Mouse (Mus musculus): Measurements from ENCODE around the gene Rtn4r.

Gene Rtn4r

GRCm38 (mm10) chr16:18156579-18157350 lies 29.3 kb downstream of the Rtn4r start:
- no peak for DNase-seq (ENCODE audit: low read depth, low spot score)

- no peak for DNase-seq (ENCODE audit: low read depth, low spot score)
Observed at GRCm38 (mm10) chr16:18159255-18159654, 31.8 kb downstream of the Rtn4r start.

GRCm38 (mm10) chr16:18159778-18160177 lies 32.3 kb downstream of the Rtn4r start:
- no peak for DNase-seq (ENCODE audit: low read depth, low spot score)

GRCm38 (mm10) chr16:18160514-18160913 lies 33.1 kb downstream of the Rtn4r start:
- DNase-seq (ENCODE audit: low read depth, low spot score) = no peak

GRCm38 (mm10) chr16:18161190-18161589 lies 33.7 kb downstream of the Rtn4r start:
- DNase-seq (ENCODE audit: low read depth, low spot score) = no peak

- DNase-seq (ENCODE audit: low read depth, low spot score) = no peak
Observed at GRCm38 (mm10) chr16:18164642-18165238, 37.3 kb downstream of the Rtn4r start.

GRCm38 (mm10) chr16:18166613-18167190 lies 39.3 kb downstream of the Rtn4r start:
- DNase-seq (ENCODE audit: low read depth, low spot score) = no peak

- DNase-seq (ENCODE audit: low read depth, low spot score) = no peak
Observed at GRCm38 (mm10) chr16:18169156-18169555, 41.7 kb downstream of the Rtn4r start.

- no peak for DNase-seq (ENCODE audit: low read depth, low spot score)
Observed at GRCm38 (mm10) chr16:18169776-18170175, 42.3 kb downstream of the Rtn4r start.

GRCm38 (mm10) chr16:18172266-18172855 lies 44.9 kb downstream of the Rtn4r start:
- peak; percentile 80 for DNase-seq (ENCODE audit: low read depth, low spot score)

GRCm38 (mm10) chr16:18173231-18173630 lies 45.8 kb downstream of the Rtn4r start:
- no peak for DNase-seq (ENCODE audit: low read depth, low spot score)

- no peak for DNase-seq (ENCODE audit: low read depth, low spot score)
Observed at GRCm38 (mm10) chr16:18173788-18174187, 46.3 kb downstream of the Rtn4r start.

GRCm38 (mm10) chr16:18175817-18176541 lies 48.5 kb downstream of the Rtn4r start:
- no peak for DNase-seq (ENCODE audit: low read depth, low spot score)

GRCm38 (mm10) chr16:18176758-18177157 lies 49.3 kb downstream of the Rtn4r start:
- no peak for DNase-seq (ENCODE audit: low read depth, low spot score)

GRCm38 (mm10) chr16:18179591-18179990 lies 52.1 kb downstream of the Rtn4r start:
- DNase-seq (ENCODE audit: low read depth, low spot score) = no peak

GRCm38 (mm10) chr16:18181398-18181797 lies 54.0 kb downstream of the Rtn4r start:
- DNase-seq (ENCODE audit: low read depth, low spot score) = no peak

GRCm38 (mm10) chr16:18182766-18183165 lies 55.3 kb downstream of the Rtn4r start:
- no peak for DNase-seq (ENCODE audit: low read depth, low spot score)

GRCm38 (mm10) chr16:18185715-18186449 lies 58.4 kb downstream of the Rtn4r start:
- no peak for DNase-seq (ENCODE audit: low read depth, low spot score)

- DNase-seq (ENCODE audit: low read depth, low spot score) = no peak
Observed at GRCm38 (mm10) chr16:18186798-18187197, 59.4 kb downstream of the Rtn4r start.

GRCm38 (mm10) chr16:18187221-18187620 lies 59.8 kb downstream of the Rtn4r start:
- no peak for DNase-seq (ENCODE audit: low read depth, low spot score)

GRCm38 (mm10) chr16:18191006-18191405 lies 63.6 kb downstream of the Rtn4r start:
- no peak for DNase-seq (ENCODE audit: low read depth, low spot score)
